Mouse (Mus musculus) embryonic fibroblast, embryonic 13.5 days (primary cell): Measurements from ENCODE around the gene Disp3.

Source experiments
- CTCF ChIP-seq: IDR thresholded peaks from 2 replicates; pipeline ENCODE4 v1.5.1; 2011; ENCODE audit warnings: mild to moderate bottlenecking, control low read depth, low read length, moderate library complexity, borderline replicate concordance; ENCODE audit not compliant: insufficient read depth
- POLR2A ChIP-seq: IDR thresholded peaks from 2 replicates; pipeline ENCODE4 v1.6.1; 2011; ENCODE audit warnings: low read depth, mild to moderate bottlenecking, control low read depth, low read length, moderate library complexity

DNA sequence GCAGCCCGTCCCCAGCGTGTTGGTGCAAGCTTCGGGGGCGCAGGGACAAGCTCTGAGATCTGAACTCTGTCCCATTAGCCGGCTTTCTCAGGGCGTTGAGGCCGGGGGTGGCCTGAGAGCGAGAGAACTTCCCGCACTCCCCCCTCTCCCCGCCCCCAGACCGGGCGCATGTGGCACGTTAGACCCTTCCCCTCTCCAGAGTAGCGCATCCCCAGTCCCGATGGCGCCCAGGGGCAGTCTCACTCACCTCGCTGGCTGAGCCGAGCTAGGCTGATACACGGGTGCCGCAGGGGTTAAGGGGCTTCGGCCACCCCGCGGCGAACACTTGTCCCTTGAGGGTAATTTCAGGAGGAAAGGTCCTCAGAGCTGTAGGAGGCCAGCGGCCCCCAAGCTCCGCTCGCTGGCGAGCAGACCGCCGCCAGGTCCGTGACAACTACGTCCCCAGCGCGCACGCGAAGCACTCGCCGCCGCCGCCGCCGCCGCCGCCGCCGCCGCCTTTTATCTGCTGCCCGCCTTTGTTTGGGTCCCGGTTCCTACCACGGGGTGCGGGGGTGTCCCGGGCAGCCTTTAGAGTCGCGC lies at the start of gene Disp3:
- no peak for TF ChIP-seq POLR2A
- TF ChIP-seq CTCF = no peak
